ENCODE assay signal across 15 mouse cellular contexts in genomic region chr12:89700937-89701458, GRCm38 (mm10).
A peak's percentile ranks its signal among the peaks of the same experiment; 100 is the strongest.
DNase-seq lines count a peak whose midpoint lies in the region; ATAC-seq and TF ChIP-seq lines count a peak whose summit lies in the region.
"Had no signal": no experiment of that assay in that cellular context is flagged by ENCODE, and none has a peak within 500 bp of the region (broad histone marks: within the 10 kb centered on the region; RNA-seq: fewer than 3 reads in every experiment).

No protein-coding gene starts in this region.

- no peak overlapping the region for H3K9ac ChIP-seq in forebrain, embryonic 14.5 days (ENCODE audit: low read length)
- H3K9ac ChIP-seq in forebrain, embryonic 11.5 days (ENCODE audit: low read length): no peak overlapping the region
- H3K9ac ChIP-seq in limb, embryonic 14.5 days (ENCODE audit: low read depth, low read length, severe bottlenecking): no peak overlapping the region
- H3K9ac ChIP-seq: embryonic facial prominence, embryonic 12.5 days; kidney, embryonic 15.5 days; liver, embryonic 14.5 days had no signal

- no peak overlapping the region for H3K27ac ChIP-seq in forebrain, embryonic 14.5 days (ENCODE audit: low read depth, low read length)
- no peak overlapping the region for H3K27ac ChIP-seq in forebrain, embryonic 11.5 days (ENCODE audit: low read depth, low read length)
- no peak overlapping the region for H3K27ac ChIP-seq in limb, embryonic 14.5 days (replicated peaks; ENCODE audit: low read depth, low read length)
- H3K27ac ChIP-seq in limb, embryonic 10.5 days: no peak overlapping the region
- H3K27ac ChIP-seq: embryonic facial prominence, embryonic 12.5 days; forebrain, embryonic 10.5 days; kidney, embryonic 15.5 days; liver, embryonic 14.5 days had no signal

- ATAC-seq in forebrain, embryonic 14.5 days: peak; percentile 51; the same call in 1 of the 2 replicates
- ATAC-seq in forebrain, embryonic 11.5 days (replicated peaks; ENCODE audit: low FRiP score): no peak
- no peak for ATAC-seq in limb, embryonic 14.5 days (ENCODE audit: low FRiP score, low read depth)

- TF ChIP-seq POLR2A in limb, embryonic 14.5 days (IDR thresholded peaks at IDR 0.05; ENCODE audit: borderline replicate concordance, extremely low read depth, insufficient read depth, insufficient read length): no peak

- no peaks in the 10 kb centered on the region for H3K36me3 ChIP-seq in forebrain, embryonic 14.5 days (ENCODE audit: control insufficient read depth, insufficient read depth, low read length)
- no peaks in the 10 kb centered on the region for H3K36me3 ChIP-seq in forebrain, embryonic 11.5 days (ENCODE audit: control insufficient read depth, insufficient read depth, low read length)
- H3K36me3 ChIP-seq in limb, embryonic 14.5 days (ENCODE audit: control insufficient read depth, insufficient read depth, low read length): no peaks in the 10 kb centered on the region
- H3K36me3 ChIP-seq in limb, embryonic 10.5 days: no peaks in the 10 kb centered on the region
- H3K36me3 ChIP-seq: embryonic facial prominence, embryonic 12.5 days; forebrain, embryonic 10.5 days; kidney, embryonic 15.5 days had no signal

- no peaks in the 10 kb centered on the region for H3K4me1 ChIP-seq in forebrain, embryonic 14.5 days (ENCODE audit: control insufficient read depth, insufficient read depth, low read length)
- H3K4me1 ChIP-seq in forebrain, embryonic 11.5 days (replicated peaks; ENCODE audit: control insufficient read depth, insufficient read depth, low read length): peaks cover 2% of the 10 kb centered on the region; the same call in 1 of the 2 replicates
- no peaks in the 10 kb centered on the region for H3K4me1 ChIP-seq in limb, embryonic 14.5 days (ENCODE audit: control insufficient read depth, insufficient read depth, low read length)
- peaks cover 7% of the 10 kb centered on the region for H3K4me1 ChIP-seq in limb, embryonic 10.5 days
- H3K4me1 ChIP-seq: embryonic facial prominence, embryonic 12.5 days; kidney, embryonic 15.5 days had no signal

- peak; percentile 54 for DNase-seq in forebrain, embryonic 14.5 days (ENCODE audit: low spot score)
- no peak for DNase-seq in forebrain, embryonic 11.5 days (ENCODE audit: low spot score)
- DNase-seq in limb, embryonic 14.5 days (ENCODE audit: low spot score): peak; percentile 8
- no peak for DNase-seq in limb, embryonic 10.5 days (ENCODE audit: low spot score)
- peak; percentile 38 to 40 for DNase-seq in right cerebral cortex, adult 2 months (ENCODE audit: low spot score in 2 of 2)
- DNase-seq in right cerebral cortex, postnatal 25 days: no peak
- no peak for DNase-seq in gastrocnemius, postnatal 14 days
- DNase-seq in embryo, embryonic 10 days (ENCODE audit: low spot score): no peak
- DNase-seq: adrenal gland, adult 8-10 months; heart, adult 11 months; thymus, postnatal 36 days had no signal

- 35% methylated on average over 3 of the region's 3 CpGs for WGBS in forebrain, embryonic 14.5 days
- 68% methylated on average over 3 of the region's 3 CpGs for WGBS in forebrain, embryonic 11.5 days
- WGBS in limb, embryonic 14.5 days: 47% methylated on average over 3 of the region's 3 CpGs
- 66% methylated on average over 3 of the region's 3 CpGs for WGBS in limb, embryonic 10.5 days

- no peak overlapping the region for H3K4me2 ChIP-seq in forebrain, embryonic 14.5 days (ENCODE audit: low read length)
- H3K4me2 ChIP-seq in forebrain, embryonic 11.5 days (ENCODE audit: low read depth, low read length, severe bottlenecking): no peak overlapping the region
- no peak overlapping the region for H3K4me2 ChIP-seq in limb, embryonic 14.5 days (replicated peaks; ENCODE audit: low read depth, low read length, severe bottlenecking)
- H3K4me2 ChIP-seq: embryonic facial prominence, embryonic 12.5 days; kidney, embryonic 15.5 days had no signal

- H3K27me3 ChIP-seq in forebrain, embryonic 14.5 days (replicated peaks; ENCODE audit: control insufficient read depth, insufficient read depth, low read length): no peaks in the 10 kb centered on the region
- no peaks in the 10 kb centered on the region; the same call in 1 of the 2 replicates for H3K27me3 ChIP-seq in forebrain, embryonic 11.5 days (ENCODE audit: control insufficient read depth, insufficient read depth, low read length)
- no peaks in the 10 kb centered on the region for H3K27me3 ChIP-seq in limb, embryonic 14.5 days (ENCODE audit: control insufficient read depth, insufficient read depth, low read length)
- no peaks in the 10 kb centered on the region; the same call in 1 of the 2 replicates for H3K27me3 ChIP-seq in limb, embryonic 10.5 days (ENCODE audit: low read depth, poor library complexity, severe bottlenecking)
- H3K27me3 ChIP-seq: embryonic facial prominence, embryonic 12.5 days; kidney, embryonic 15.5 days had no signal

- intact Hi-C loops in gastrocnemius, postnatal 14 days (cut with DNase I; ENCODE audit: low total_unique reads): no loop called here

- H3K4me3 ChIP-seq in forebrain, embryonic 14.5 days (ENCODE audit: low read depth, low read length): no peak overlapping the region
- no peak overlapping the region for H3K4me3 ChIP-seq in forebrain, embryonic 11.5 days (ENCODE audit: low read depth, low read length)
- no peak overlapping the region for H3K4me3 ChIP-seq in limb, embryonic 14.5 days (replicated peaks; ENCODE audit: low read length)
- H3K4me3 ChIP-seq in limb, embryonic 10.5 days: no peak overlapping the region
- H3K4me3 ChIP-seq: embryonic facial prominence, embryonic 12.5 days; forebrain, embryonic 10.5 days; kidney, embryonic 15.5 days had no signal

- no peaks in the 10 kb centered on the region for H3K9me3 ChIP-seq in forebrain, embryonic 14.5 days (replicated peaks; ENCODE audit: control insufficient read depth, low read length)
- no peaks in the 10 kb centered on the region for H3K9me3 ChIP-seq in forebrain, embryonic 11.5 days (ENCODE audit: control insufficient read depth, low read length)
- H3K9me3 ChIP-seq in limb, embryonic 14.5 days (ENCODE audit: control insufficient read depth, low read length): no peaks in the 10 kb centered on the region
- H3K9me3 ChIP-seq in limb, embryonic 10.5 days (replicated peaks): no peaks in the 10 kb centered on the region
- H3K9me3 ChIP-seq: embryonic facial prominence, embryonic 12.5 days; forebrain, embryonic 10.5 days; kidney, embryonic 15.5 days had no signal

Comparison
In these comparisons a context has a peak if more than half of its experiments do, and no peak if none do; other contexts are left out.
1. DNase-seq: peak in forebrain, embryonic 14.5 days (single experiment), limb, embryonic 14.5 days (single experiment) and right cerebral cortex, adult 2 months (2 of 2); none in forebrain, embryonic 11.5 days (single experiment), limb, embryonic 10.5 days (single experiment), right cerebral cortex, postnatal 25 days (single experiment), gastrocnemius, postnatal 14 days (single experiment) and embryo, embryonic 10 days (single experiment).